Mouse (Mus musculus): ENCODE data around the gene Kctd17. TPM values are rescaled to one million over a fixed set of nuclear protein-coding genes. Genes with fewer than 3 reads are reported as not detected.

Gene Kctd17
- polyA plus RNA-seq, 1 experiment = 90.6 TPM

- TF ChIP-seq CTCF (IDR thresholded peaks at IDR 0.05; ENCODE audit: borderline replicate concordance, insufficient read depth, low read length) (no peak), POLR2A (IDR thresholded peaks at IDR 0.05; ENCODE audit: low read depth, low read length) (no peak)
- Histone ChIP-seq H3K4me1 (ENCODE audit: control insufficient read depth, insufficient read depth, low read length) (no peaks in the 10 kb centered on the region), H3K27ac (ENCODE audit: insufficient read depth, low read length) (no peak overlapping the region)
Measured at GRCm38 (mm10) chr15:78401345-78401744, 27.0 kb upstream of the Kctd17 start.

GRCm38 (mm10) chr15:78401921-78402320, 26.4 kb upstream of the Kctd17 start:
- TF ChIP-seq CTCF (IDR thresholded peaks at IDR 0.05; ENCODE audit: borderline replicate concordance, insufficient read depth, low read length) (no peak), POLR2A (IDR thresholded peaks at IDR 0.05; ENCODE audit: low read depth, low read length) (no peak)
- Histone ChIP-seq H3K4me1 (ENCODE audit: control insufficient read depth, insufficient read depth, low read length) (no peaks in the 10 kb centered on the region), H3K27ac (ENCODE audit: insufficient read depth, low read length) (no peak overlapping the region), H3K4me3 (ENCODE audit: insufficient read depth, low read length) (no peak overlapping the region)

More at GRCm38 (mm10) chr15:78401345-78401744, 27.0 kb upstream of the Kctd17 start:
- no peak overlapping the region for H3K4me3 ChIP-seq (ENCODE audit: insufficient read depth, low read length)

GRCm38 (mm10) chr15:78402423-78402822, 25.9 kb upstream of the Kctd17 start:
- TF ChIP-seq CTCF (IDR thresholded peaks at IDR 0.05; ENCODE audit: borderline replicate concordance, insufficient read depth, low read length) = no peak
- TF ChIP-seq POLR2A (IDR thresholded peaks at IDR 0.05; ENCODE audit: low read depth, low read length) = no peak
- H3K4me3 ChIP-seq (ENCODE audit: insufficient read depth, low read length) = no peak overlapping the region
- H3K27ac ChIP-seq (ENCODE audit: insufficient read depth, low read length) = no peak overlapping the region

GRCm38 (mm10) chr15:78403301-78403741, 25.0 kb upstream of the Kctd17 start:
- TF ChIP-seq POLR2A (IDR thresholded peaks at IDR 0.05; ENCODE audit: low read depth, low read length) (no peak), CTCF (IDR thresholded peaks at IDR 0.05; ENCODE audit: borderline replicate concordance, insufficient read depth, low read length) (no peak)
- peaks cover 2% of the 10 kb centered on the region; the same call in 1 of the 2 replicates for H3K4me1 ChIP-seq (ENCODE audit: control insufficient read depth, insufficient read depth, low read length)
- H3K4me3 ChIP-seq (ENCODE audit: insufficient read depth, low read length) = no peak overlapping the region
- H3K27ac ChIP-seq (ENCODE audit: insufficient read depth, low read length) = no peak overlapping the region

More at GRCm38 (mm10) chr15:78402423-78402822, 25.9 kb upstream of the Kctd17 start:
- H3K4me1 ChIP-seq (ENCODE audit: control insufficient read depth, insufficient read depth, low read length) = peaks cover 2% of the 10 kb centered on the region; the same call in 1 of the 2 replicates

GRCm38 (mm10) chr15:78403896-78404295, 24.5 kb upstream of the Kctd17 start:
- Histone ChIP-seq H3K4me3 (ENCODE audit: insufficient read depth, low read length) (no peak overlapping the region), H3K4me1 (ENCODE audit: control insufficient read depth, insufficient read depth, low read length) (peaks cover 2% of the 10 kb centered on the region; the same call in 1 of the 2 replicates), H3K27ac (ENCODE audit: insufficient read depth, low read length) (no peak overlapping the region)
- TF ChIP-seq POLR2A (IDR thresholded peaks at IDR 0.05; ENCODE audit: low read depth, low read length) (no peak), CTCF (IDR thresholded peaks at IDR 0.05; ENCODE audit: borderline replicate concordance, insufficient read depth, low read length) (no peak)

- no peak for TF ChIP-seq POLR2A (IDR thresholded peaks at IDR 0.05; ENCODE audit: low read depth, low read length)
- TF ChIP-seq CTCF (IDR thresholded peaks at IDR 0.05; ENCODE audit: borderline replicate concordance, insufficient read depth, low read length) = no peak
- H3K4me1 ChIP-seq (ENCODE audit: control insufficient read depth, insufficient read depth, low read length) = peaks cover 2% of the 10 kb centered on the region; the same call in 1 of the 2 replicates
- H3K27ac ChIP-seq (ENCODE audit: insufficient read depth, low read length) = no peak overlapping the region
- H3K4me3 ChIP-seq (ENCODE audit: insufficient read depth, low read length) = peak overlapping the region; percentile 62; the same call in 1 of the 2 replicates
Measured at GRCm38 (mm10) chr15:78405098-78405497, 23.3 kb upstream of the Kctd17 start.

- TF ChIP-seq CTCF (IDR thresholded peaks at IDR 0.05; ENCODE audit: borderline replicate concordance, insufficient read depth, low read length) = no peak
- TF ChIP-seq POLR2A (IDR thresholded peaks at IDR 0.05; ENCODE audit: low read depth, low read length) = no peak
- peak within 1 kb of the TSS; percentile 62 for H3K4me3 ChIP-seq (ENCODE audit: insufficient read depth, low read length)
- peaks cover 2% of the 10 kb centered on the region; the same call in 1 of the 2 replicates for H3K4me1 ChIP-seq (ENCODE audit: control insufficient read depth, insufficient read depth, low read length)
- H3K27ac ChIP-seq (ENCODE audit: insufficient read depth, low read length) = peak within 1 kb of the TSS; percentile 76
Measured at GRCm38 (mm10) chr15:78405517-78406211, 22.7 kb upstream of the Kctd17 start, which contains the start of gene Tst. TSS of gene Tst (minus strand) at chr15:78405907.

GRCm38 (mm10) chr15:78406293-78406934, 21.9 kb upstream of the Kctd17 start, which contains the start of gene Mpst:
TSS of gene Mpst (plus strand) at chr15:78406416.
- Histone ChIP-seq H3K4me3 (ENCODE audit: insufficient read depth, low read length) (peak within 1 kb of the TSS; percentile 62), H3K4me1 (ENCODE audit: control insufficient read depth, insufficient read depth, low read length) (peaks cover 2% of the 10 kb centered on the region; the same call in 1 of the 2 replicates), H3K27ac (ENCODE audit: insufficient read depth, low read length) (peak within 1 kb of the TSS; percentile 76)
- TF ChIP-seq POLR2A (IDR thresholded peaks at IDR 0.05; ENCODE audit: low read depth, low read length) (peak; percentile 87), CTCF (IDR thresholded peaks at IDR 0.05; ENCODE audit: borderline replicate concordance, insufficient read depth, low read length) (no peak)

- TF ChIP-seq CTCF (IDR thresholded peaks at IDR 0.05; ENCODE audit: borderline replicate concordance, insufficient read depth, low read length) (no peak), POLR2A (IDR thresholded peaks at IDR 0.05; ENCODE audit: low read depth, low read length) (no peak)
- Histone ChIP-seq H3K4me3 (ENCODE audit: insufficient read depth, low read length) (no peak overlapping the region), H3K27ac (ENCODE audit: insufficient read depth, low read length) (no peak overlapping the region), H3K4me1 (ENCODE audit: control insufficient read depth, insufficient read depth, low read length) (peaks cover 2% of the 10 kb centered on the region; the same call in 1 of the 2 replicates)
Measured at GRCm38 (mm10) chr15:78409570-78410052, 18.8 kb upstream of the Kctd17 start.

Data from embryonic fibroblast, embryonic 13.5 days (primary cell).